Mouse (Mus musculus) midbrain, embryonic 15.5 days (tissue): Measurements from ENCODE around the gene Gm21764. TPM values are rescaled to one million over a fixed set of nuclear protein-coding genes. Genes with fewer than 3 reads are reported as not detected.
"Not testable (repeated sequence)": the region's sequence is repeated elsewhere in the genome, so short reads cannot be mapped to it uniquely, and the experiment has no call there.

Experiments used
- ATAC-seq: fragments of 200-750 bp; cut with Nextera tagmentation; replicated peaks from 2 replicates; pipeline ENCODE4 v1.8.0; 2017; ENCODE audit warnings: moderate TSS enrichment
- H3K27ac ChIP-seq: fragments of 300-500 bp; sonication (generic); 2 replicates; pipeline ENCODE4 v1.5.1; 2015; ENCODE audit warnings: mild to moderate bottlenecking, inconsistent platforms
- H3K27me3 ChIP-seq: fragments of 300-500 bp; sonication (generic); replicated peaks from 2 replicates; pipeline ENCODE4 v1.6.1; 2015; ENCODE audit warnings: inconsistent platforms
- H3K36me3 ChIP-seq: fragments of 300-500 bp; sonication (generic); replicated peaks from 2 replicates; pipeline ENCODE4 v1.6.1; 2015; ENCODE audit warnings: inconsistent platforms
- H3K4me1 ChIP-seq: fragments of 300-500 bp; sonication (generic); 2 replicates; pipeline ENCODE4 v1.6.1; 2015; ENCODE audit warnings: inconsistent platforms
- H3K4me2 ChIP-seq: fragments of 300-500 bp; sonication (generic); 2 replicates; pipeline ENCODE4 v1.6.1; 2015; ENCODE audit warnings: inconsistent platforms, mild to moderate bottlenecking, moderate library complexity
- H3K4me3 ChIP-seq: fragments of 300-500 bp; sonication (generic); 2 replicates; pipeline ENCODE4 v1.5.1; 2015; ENCODE audit warnings: mild to moderate bottlenecking, inconsistent platforms
- H3K9ac ChIP-seq: fragments of 300-500 bp; sonication (generic); 2 replicates; pipeline ENCODE4 v1.6.1; 2015; ENCODE audit warnings: mild to moderate bottlenecking, inconsistent platforms
- H3K9me3 ChIP-seq: fragments of 300-500 bp; sonication (generic); 2 replicates; pipeline ENCODE4 v1.6.1; 2016; ENCODE audit warnings: inconsistent platforms
- WGBS: fragments of 180-500 bp; shearing (Covaris S2); methylation state at CpG from one replicate; pipeline ENCODE4 v1.1.7; 2015; ENCODE audit warnings: mixed read lengths; 5-methylcytosine and 5-hydroxymethylcytosine counted together
- polyA plus RNA-seq: library from polyadenylated mRNA; unstranded; fragments of >200 nt; fragmentation: Nextera tagmentation; extraction: Ambion mirVana; gene quantifications from 2 replicates; pipeline ENCODE4 v1.2.1, GENCODE M21; 2015

The Gm21764 gene
- polyA plus RNA-seq = not detected in 2 replicates

- H3K27ac ChIP-seq, H3K4me2 ChIP-seq, H3K27me3 ChIP-seq, H3K4me1 ChIP-seq, ATAC-seq, H3K9ac ChIP-seq, H3K36me3 ChIP-seq, H3K4me3 ChIP-seq, H3K9me3 ChIP-seq: not testable (repeated sequence)
- WGBS = no CpG with 5 or more reads among the region's 3 CpGs
These were observed at the start of gene Gm21764 for GRCm38 (mm10) chrY:18061712-18062111. Gene Gm21764, minus strand, starts transcription at chrY:18061812.

GRCm38 (mm10) chrY:18088816-18089215 is 27.2 kb upstream of the Gm21764 start, which contains the start of gene Ssty1:
Gene Ssty1, plus strand, starts transcription at chrY:18089116.
- not testable (repeated sequence) for H3K9me3 ChIP-seq, H3K27ac ChIP-seq, H3K4me2 ChIP-seq, ATAC-seq, H3K27me3 ChIP-seq, H3K36me3 ChIP-seq, H3K4me3 ChIP-seq, H3K9ac ChIP-seq, H3K4me1 ChIP-seq

Other genes starting within 250 kb of the Gm21764 start
- not detected in 2 replicates for gene Gm21904, start 215.5 kb downstream of the Gm21764 start, polyA plus RNA-seq
- not detected in 2 replicates for gene Gm20772, start 187.1 kb downstream of the Gm21764 start, polyA plus RNA-seq
- not detected in 2 replicates for gene Gm20831, start 187.1 kb downstream of the Gm21764 start, polyA plus RNA-seq
- not detected in 2 replicates for gene Srsy, start 124.5 kb downstream of the Gm21764 start, polyA plus RNA-seq
- not detected in 2 replicates for gene Ssty1, start 27.3 kb upstream of the Gm21764 start, polyA plus RNA-seq